In the genomic region with DNA sequence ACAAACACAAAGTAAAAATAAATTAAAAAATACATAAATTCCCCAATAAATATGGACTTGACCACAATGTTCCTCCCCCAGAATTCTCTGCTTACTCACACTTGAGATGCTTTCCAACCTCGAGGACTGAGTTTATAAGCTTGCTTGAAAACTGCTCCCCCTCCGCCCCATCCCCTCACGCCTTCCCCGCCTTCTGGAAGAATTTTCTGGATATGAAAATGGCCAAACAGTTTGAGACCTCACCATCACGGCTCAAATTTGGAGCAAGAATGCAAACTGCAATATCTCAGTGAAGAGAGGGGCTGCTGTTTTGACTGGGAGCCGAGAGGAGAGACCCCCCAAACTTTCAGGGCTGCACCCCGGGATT, we compare ENCODE assay signal across 8 mouse cellular contexts. TPM values are rescaled to one million over a fixed set of nuclear protein-coding genes. Genes with fewer than 3 reads are reported as not detected.
DNase-seq lines count a peak whose midpoint lies in the region; ATAC-seq and TF ChIP-seq lines count a peak whose summit lies in the region.

No protein-coding gene starts in this region.

- peak overlapping the region; percentile 60 for H3K9ac ChIP-seq in limb, embryonic 12.5 days (replicated peaks)

- peak overlapping the region; percentile 77 for H3K4me3 ChIP-seq in cerebellum, adult 2 months (replicated peaks; ENCODE audit: insufficient read depth, low read depth, low read length)
- H3K4me3 ChIP-seq in testis, adult 2 months (ENCODE audit: control insufficient read depth, low read depth, low read length): peak overlapping the region; percentile 63
- H3K4me3 ChIP-seq in limb, embryonic 12.5 days (replicated peaks): peak overlapping the region; percentile 46
- peak overlapping the region; percentile 70 for H3K4me3 ChIP-seq in small intestine, adult 2 months (ENCODE audit: low read depth, low read length)

- no peak for TF ChIP-seq POLR2A in cerebellum, adult 2 months (IDR thresholded peaks at IDR 0.05; ENCODE audit: borderline replicate concordance, insufficient read depth, low read length)
- TF ChIP-seq POLR2A in testis, adult 2 months (IDR thresholded peaks at IDR 0.05; ENCODE audit: control insufficient read depth, low read depth, low read length): no peak
- TF ChIP-seq POLR2A in small intestine, adult 2 months (IDR thresholded peaks at IDR 0.05; ENCODE audit: low read depth, low read length): no peak

- DNase-seq in cerebellum, adult 2 months: no peak
- DNase-seq in cerebellum, postnatal 25 days: no peak
- no peak for DNase-seq in testis, postnatal 14 days (ENCODE audit: low spot score)
- no peak for DNase-seq in layer of hippocampus, postnatal 36 days

- H3K4me2 ChIP-seq in limb, embryonic 12.5 days: peak overlapping the region; percentile 66

- no peaks in the 10 kb centered on the region for H3K27me3 ChIP-seq in cerebellum, adult 2 months (ENCODE audit: control insufficient read depth, insufficient read depth, low read length)
- H3K27me3 ChIP-seq in testis, adult 2 months (ENCODE audit: control insufficient read depth, insufficient read depth, low read length): peaks cover 2% of the 10 kb centered on the region; the same call in 1 of the 2 replicates
- peaks cover 8% of the 10 kb centered on the region for H3K27me3 ChIP-seq in limb, embryonic 12.5 days
- H3K27me3 ChIP-seq in small intestine, adult 2 months (ENCODE audit: control insufficient read depth, insufficient read depth, low read length): no peaks in the 10 kb centered on the region

- ATAC-seq in limb, embryonic 12.5 days (ENCODE audit: insufficient number of reproducible peaks, insufficient read depth, low FRiP score, low TSS enrichment, low read depth): no peak
- ATAC-seq in cerebellum, adult (ENCODE audit: insufficient number of reproducible peaks, low FRiP score, low TSS enrichment): no peak

- WGBS in cerebellum, adult 2 months: 13% methylated on average over 7 of the region's 7 CpGs
- 3% methylated on average over 7 of the region's 7 CpGs for WGBS in limb, embryonic 12.5 days
- WGBS in small intestine, adult 2 months: under 1% methylated on average over 7 of the region's 7 CpGs

- peak overlapping the region; percentile 80; the same call in 1 of the 2 replicates for H3K27ac ChIP-seq in cerebellum, adult 2 months (ENCODE audit: insufficient read depth, low read length)
- H3K27ac ChIP-seq in testis, adult 2 months (ENCODE audit: control insufficient read depth, insufficient read depth, low read depth, low read length): peak overlapping the region; percentile 9; the same call in 1 of the 2 replicates
- peak overlapping the region; percentile 71 for H3K27ac ChIP-seq in limb, embryonic 12.5 days
- peak overlapping the region; percentile 86 for H3K27ac ChIP-seq in small intestine, adult 2 months (ENCODE audit: insufficient read depth, low read depth, low read length)

- H3K4me1 ChIP-seq in cerebellum, adult 2 months (ENCODE audit: control insufficient read depth, insufficient read depth, low read length): peaks cover 3% of the 10 kb centered on the region; the same call in 1 of the 2 replicates
- peaks cover 33% of the 10 kb centered on the region for H3K4me1 ChIP-seq in testis, adult 2 months (ENCODE audit: control insufficient read depth, insufficient read depth, low read length)
- peaks cover 10% of the 10 kb centered on the region for H3K4me1 ChIP-seq in limb, embryonic 12.5 days (replicated peaks)
- H3K4me1 ChIP-seq in small intestine, adult 2 months (ENCODE audit: control insufficient read depth, insufficient read depth, insufficient read length, low read length): peaks cover 10% of the 10 kb centered on the region; the same call in 1 of the 2 replicates

- H3K36me3 ChIP-seq in testis, adult 2 months (ENCODE audit: control insufficient read depth, insufficient read depth, low read length): no peaks in the 10 kb centered on the region
- no peaks in the 10 kb centered on the region for H3K36me3 ChIP-seq in limb, embryonic 12.5 days
- no peaks in the 10 kb centered on the region for H3K36me3 ChIP-seq in small intestine, adult 2 months (ENCODE audit: control insufficient read depth, insufficient read depth, low read length)

- TF ChIP-seq CTCF in cerebellum, adult 2 months (IDR thresholded peaks at IDR 0.05; ENCODE audit: borderline replicate concordance, insufficient read depth, low read depth, low read length): no peak
- TF ChIP-seq CTCF in testis, adult 2 months (IDR thresholded peaks at IDR 0.05; ENCODE audit: control insufficient read depth, insufficient read depth, insufficient replicate concordance, low read depth, low read length): no peak
- TF ChIP-seq CTCF in small intestine, adult 2 months (IDR thresholded peaks at IDR 0.05; ENCODE audit: extremely low read depth, insufficient read length, insufficient replicate concordance, low read depth, low read length): no peak

- H3K9me3 ChIP-seq in limb, embryonic 12.5 days: no peaks in the 10 kb centered on the region

RNA-seq across cellular contexts. Expression of gene Ubc, which starts 14.5 kb away (rescaled TPM):
- 1,009 and 1,093 TPM in 2 replicates for polyA plus RNA-seq in cerebellum, adult 2 months (2012; rRNA removed)
- 1,188 and 1,319 TPM in 2 replicates for polyA plus RNA-seq in testis, adult 2 months (2012; rRNA removed)
- 1,024 and 1,053 TPM in 2 replicates for polyA plus RNA-seq in limb, embryonic 12.5 days (2016; fragmentation: Nextera tagmentation; extraction: Ambion mirVana)
- polyA plus RNA-seq in small intestine, adult 2 months (2012; rRNA removed): 327 and 848 TPM in 2 replicates
- 100 to 1,000 TPM; 766 to 814 TPM for total RNA-seq in layer of hippocampus, postnatal 36 days (2021)

RNA-seq across cellular contexts. Expression of gene Gm10382, which starts 15.4 kb away (rescaled TPM):
- 0.28 and 0.41 TPM in 2 replicates for polyA plus RNA-seq in cerebellum, adult 2 months (2012; rRNA removed)
- polyA plus RNA-seq in testis, adult 2 months (2012; rRNA removed): 84.2 and 109 TPM in 2 replicates
- 0.39 and 0.46 TPM in 2 replicates for polyA plus RNA-seq in limb, embryonic 12.5 days (2016; fragmentation: Nextera tagmentation; extraction: Ambion mirVana)
- 0.08 and 0.15 TPM in 2 replicates for polyA plus RNA-seq in small intestine, adult 2 months (2012; rRNA removed)
- total RNA-seq in layer of hippocampus, postnatal 36 days (2021): not detected

RNA-seq across cellular contexts. Expression of gene Dhx37, which starts 29.4 kb away (rescaled TPM):
- 19.6 and 21.4 TPM in 2 replicates for polyA plus RNA-seq in cerebellum, adult 2 months (2012; rRNA removed)
- polyA plus RNA-seq in testis, adult 2 months (2012; rRNA removed): 17.0 and 19.5 TPM in 2 replicates
- polyA plus RNA-seq in limb, embryonic 12.5 days (2016; fragmentation: Nextera tagmentation; extraction: Ambion mirVana): 16.1 and 16.5 TPM in 2 replicates
- 10.1 and 13.2 TPM in 2 replicates for polyA plus RNA-seq in small intestine, adult 2 months (2012; rRNA removed)
- total RNA-seq in layer of hippocampus, postnatal 36 days (2021): 10 to 100 TPM; 12.2 to 12.7 TPM

RNA-seq across cellular contexts. Expression of gene Bri3bp, which starts 36.8 kb away (rescaled TPM):
- polyA plus RNA-seq in cerebellum, adult 2 months (2012; rRNA removed): 37.1 and 39.1 TPM in 2 replicates
- 41.4 and 42.7 TPM in 2 replicates for polyA plus RNA-seq in testis, adult 2 months (2012; rRNA removed)
- polyA plus RNA-seq in limb, embryonic 12.5 days (2016; fragmentation: Nextera tagmentation; extraction: Ambion mirVana): 40.3 and 40.7 TPM in 2 replicates
- polyA plus RNA-seq in small intestine, adult 2 months (2012; rRNA removed): 28.5 and 33.5 TPM in 2 replicates
- 100 to 1,000 TPM; 105 to 106 TPM for total RNA-seq in layer of hippocampus, postnatal 36 days (2021)

Comparison
In these comparisons a context has a peak if more than half of its experiments do, and no peak if none do; other contexts are left out.
1. H3K27ac ChIP-seq: peak in every context shown above with its lines; median percentile 86 in small intestine, adult 2 months; 80 in cerebellum, adult 2 months; 71 in limb, embryonic 12.5 days; 9 in testis, adult 2 months.
2. RNA of gene Gm10382, which starts 15.4 kb away (polyA plus RNA-seq): 84.2 to 109 TPM in testis, adult 2 months; 0.39 to 0.46 TPM in limb, embryonic 12.5 days, 0.28 to 0.41 TPM in cerebellum, adult 2 months and 0.08 to 0.15 TPM in small intestine, adult 2 months; every median in the first group is over 10 times any median in the second.
3. Peak in every context shown above with its lines, with median percentiles within 50 percentile points of each other: H3K4me3 ChIP-seq.